In genomic region chrX:166440036-166440615, GRCm38 (mm10) we compare ENCODE assay signal across 8 mouse cellular contexts. TPM values are rescaled to one million over a fixed set of nuclear protein-coding genes. Genes with fewer than 3 reads are reported as not detected.
DNase-seq lines count a peak whose midpoint lies in the region; ATAC-seq lines count a peak whose summit lies in the region.

TSS of gene Trappc2 (plus strand) at chrX:166440574.

- H3K9ac ChIP-seq in intestine, embryonic 14.5 days (ENCODE audit: low read length), result peak within 1 kb of the TSS; percentile 78

- peak; percentile 52 for DNase-seq in embryo, embryonic 9.5 days (ENCODE audit: extremely low spot score)
- DNase-seq in embryo, embryonic 10 days (ENCODE audit: low spot score), result no peak
- peak; percentile 24 for DNase-seq in c-Kit-positive CD71-positive TER-119-positive erythroid progenitor cells, embryonic 14.5 days (ENCODE audit: low spot score)
- DNase-seq in gastrocnemius, postnatal 36 days, result peak in 1 of 2 experiments; percentile 4
- no peak for DNase-seq in intestine, embryonic 14.5 days (ENCODE audit: low spot score)
- DNase-seq in adipocyte (ENCODE audit: low spot score), result no peak

- peaks cover 6% of the 10 kb centered on the region; the same call in 1 of the 2 replicates for H3K27me3 ChIP-seq in intestine, embryonic 14.5 days (replicated peaks; ENCODE audit: control insufficient read depth, insufficient read depth, low read length)
- H3K27me3 ChIP-seq in megakaryocyte, embryonic 14.5 days (replicated peaks), result peaks cover 6% of the 10 kb centered on the region

- H3K27ac ChIP-seq in intestine, embryonic 14.5 days (ENCODE audit: low read depth), result peak within 1 kb of the TSS; percentile 77

- no peaks in the 10 kb centered on the region for H3K4me1 ChIP-seq in intestine, embryonic 14.5 days (replicated peaks; ENCODE audit: control insufficient read depth, insufficient read depth, low read length)
- H3K4me1 ChIP-seq in megakaryocyte, embryonic 14.5 days, result peaks cover 42% of the 10 kb centered on the region

- 10% methylated on average over 34 of the region's 36 CpGs for whole genome bisulfite sequencing in intestine, embryonic 14.5 days

- intact Hi-C loops in gastrocnemius, postnatal 36 days (cut with DNase I), result loop anchor here (2.0 kb wide), 1 partner anchor 71 kb away; no protein-coding TSS in a partner anchor

- H3K4me3 ChIP-seq in intestine, embryonic 14.5 days (ENCODE audit: low read depth, low read length), result peak within 1 kb of the TSS; percentile 55
- peak within 1 kb of the TSS; percentile 95 for H3K4me3 ChIP-seq in megakaryocyte, embryonic 14.5 days (replicated peaks)

- no peaks in the 10 kb centered on the region for H3K9me3 ChIP-seq in intestine, embryonic 14.5 days (ENCODE audit: control insufficient read depth, low read length)
- peaks cover 5% of the 10 kb centered on the region; the same call in 1 of the 2 replicates for H3K9me3 ChIP-seq in megakaryocyte, embryonic 14.5 days

- H3K36me3 ChIP-seq in intestine, embryonic 14.5 days (ENCODE audit: control insufficient read depth, insufficient read depth, low read length), result peaks cover 2% of the 10 kb centered on the region; the same call in 1 of the 2 replicates
- peaks cover 27% of the 10 kb centered on the region for H3K36me3 ChIP-seq in megakaryocyte, embryonic 14.5 days (replicated peaks; ENCODE audit: low read length)

- peak within 1 kb of the TSS; percentile 53 for H3K4me2 ChIP-seq in intestine, embryonic 14.5 days (ENCODE audit: low read length)

- peak; percentile 60 for ATAC-seq in CD4-positive, CD25-positive, alpha-beta regulatory T cell, adult 4 months
- ATAC-seq in intestine, embryonic 14.5 days (replicated peaks; ENCODE audit: low FRiP score, low TSS enrichment, low read depth), result peak; percentile 10; the same call in 1 of the 2 replicates

RNA-seq across cellular contexts. Expression of gene Trappc2, which starts in this region (rescaled TPM):
- polyA plus RNA-seq in CD4-positive, CD25-positive, alpha-beta regulatory T cell, adult 4 months (2017; shearing (Covaris generic)), result 10 to 100 TPM; 31.4 to 31.8 TPM
- 10 to 100 TPM; 17.1 to 17.2 TPM for total RNA-seq in gastrocnemius, postnatal 36 days (2021)
- polyA plus RNA-seq in intestine, embryonic 14.5 days (2014; fragmentation: Nextera tagmentation; extraction: Ambion mirVana), result 23.2 and 23.7 TPM in 2 replicates
- 2.3 TPM in 1 of 2 replicates, not detected in the other for polyA plus RNA-seq in megakaryocyte, embryonic 14.5 days (2012; ENCODE audit: insufficient read depth, low replicate concordance)

Comparison
In these comparisons a context has a peak if more than half of its experiments do, and no peak if none do; other contexts are left out.
1. DNase-seq: peak in embryo, embryonic 9.5 days (single experiment) and c-Kit-positive CD71-positive TER-119-positive erythroid progenitor cells, embryonic 14.5 days (single experiment); none in embryo, embryonic 10 days (single experiment), intestine, embryonic 14.5 days (single experiment) and adipocyte (single experiment).